Mouse (Mus musculus) thymus, postnatal 4 days (tissue): ENCODE results near the gene Gm20388.
A peak's percentile ranks its signal among the peaks of the same experiment; 100 is the strongest.
"Not testable (repeated sequence)": the region's sequence is repeated elsewhere in the genome, so short reads cannot be mapped to it uniquely, and the experiment has no call there.

ENCODE experiments used
- DNase-seq: peaks from one replicate; pipeline ENCODE4 v3.0.0; 2021

Gm20388 gene

DNA sequence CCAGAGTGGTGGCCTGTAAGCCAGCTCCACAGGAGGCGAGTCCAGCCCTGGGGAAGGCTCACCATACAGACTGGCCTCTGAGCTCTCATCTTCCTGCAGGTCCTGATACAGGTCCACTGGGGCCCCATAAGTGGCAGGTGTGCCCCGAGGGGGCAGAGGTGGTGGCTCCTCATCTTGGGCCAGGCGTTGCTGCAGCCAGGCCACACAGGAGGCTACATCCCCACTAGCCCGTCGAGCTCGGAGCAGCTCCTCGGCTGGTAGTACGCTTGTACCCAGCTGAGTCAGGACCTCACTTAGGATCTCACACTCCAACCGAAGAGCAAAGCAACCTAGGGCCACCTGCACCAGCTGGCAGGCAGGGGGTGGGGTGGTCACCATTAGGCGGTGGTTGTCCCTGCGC lies 3323.1 kb downstream of the Gm20388 start:
- DNase-seq, result no peak

- DNase-seq, result peak; percentile 33
Observed at GRCm38 (mm10) chr8:123234918-123235519, 3324.4 kb downstream of the Gm20388 start.

GRCm38 (mm10) chr8:123235520-123236497 lies 3325.2 kb downstream of the Gm20388 start, which contains the start of gene Spata2l:
Spata2l (minus strand) TSS chr8:123236233.
- peak; percentile 99 for DNase-seq

GRCm38 (mm10) chr8:123239398-123239797 lies 3328.8 kb downstream of the Gm20388 start:
- no peak for DNase-seq

DNA sequence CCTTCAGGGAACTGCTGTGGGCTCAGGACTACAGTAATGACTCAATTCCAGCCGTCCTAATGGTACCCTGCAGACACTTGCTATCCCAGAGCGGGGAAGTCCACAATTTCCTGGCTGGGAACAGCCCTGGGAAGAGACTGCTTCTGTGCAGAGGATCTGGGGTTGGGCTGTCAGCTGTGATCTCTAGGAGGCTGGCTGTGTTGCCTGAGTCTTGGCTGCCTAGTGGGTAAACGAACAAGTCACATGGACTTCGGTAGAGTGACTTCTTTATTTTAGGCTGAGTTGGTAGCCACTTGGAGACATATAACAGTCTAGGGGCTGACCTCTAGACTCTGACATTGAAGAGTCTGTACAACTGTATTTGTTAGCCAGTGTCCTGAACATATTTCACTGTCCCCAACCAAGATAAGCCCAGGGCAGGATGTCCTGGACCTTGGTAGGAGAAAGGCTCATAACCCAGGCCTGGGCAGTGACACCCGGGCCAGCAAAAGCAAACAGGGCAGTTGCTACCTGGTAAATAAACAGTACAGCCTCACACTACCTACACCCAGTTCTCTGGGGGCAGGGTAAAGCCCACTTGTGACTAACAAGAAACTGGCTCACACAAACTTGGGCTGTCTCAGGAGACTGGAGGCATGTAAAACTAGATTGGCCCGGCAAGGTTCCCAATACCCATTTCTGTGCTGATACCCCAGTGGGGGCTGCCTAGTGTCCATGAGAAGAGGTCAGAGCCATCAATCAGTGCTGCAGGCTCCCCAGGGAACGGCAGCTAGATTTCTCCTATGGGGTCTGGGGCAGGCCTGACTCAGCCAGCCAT lies 3331.7 kb downstream of the Gm20388 start:
- no peak for DNase-seq

DNA sequence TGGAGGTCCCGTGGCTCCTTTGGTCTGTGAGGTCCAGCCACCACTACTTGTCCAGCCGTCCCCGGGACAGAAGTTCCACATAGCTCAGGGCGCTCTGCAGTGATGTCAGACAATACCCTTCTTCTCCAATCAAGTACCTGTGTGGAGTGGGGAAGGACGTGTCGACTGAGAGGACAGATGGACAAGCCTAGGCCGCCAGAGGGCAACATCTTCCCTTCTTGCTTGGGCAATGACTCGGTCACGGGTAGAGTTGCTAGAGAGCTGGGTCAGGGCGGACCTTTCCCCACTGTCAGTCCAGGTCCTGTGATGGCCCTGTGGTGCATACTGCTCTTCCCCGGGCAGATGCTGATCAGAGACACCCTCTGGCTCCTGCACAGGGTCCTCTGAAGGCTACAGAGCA lies 3332.4 kb downstream of the Gm20388 start:
- DNase-seq, result no peak

DNA sequence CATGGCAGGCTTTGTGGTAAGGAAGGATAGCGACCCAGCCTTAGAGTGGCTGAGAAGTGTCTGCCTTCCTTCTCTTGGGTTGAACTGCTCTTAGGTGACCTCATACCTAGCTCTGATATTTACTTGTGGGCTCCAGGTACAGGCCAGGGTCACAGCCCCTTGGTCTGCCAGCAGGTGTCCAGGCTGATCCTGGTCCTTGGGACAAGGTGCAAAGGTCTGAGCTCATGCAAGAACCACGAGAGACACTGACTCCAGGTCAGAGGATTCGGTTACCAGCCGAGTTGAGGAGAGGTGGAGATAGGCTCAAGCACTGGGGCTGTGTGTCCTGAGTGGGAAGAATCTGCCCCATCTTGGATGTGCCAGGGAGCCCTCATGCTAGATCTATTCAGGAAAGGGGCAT lies 3333.7 kb downstream of the Gm20388 start:
- no peak for DNase-seq

- DNase-seq, result no peak
Observed at GRCm38 (mm10) chr8:123245543-123245942, 3334.9 kb downstream of the Gm20388 start.

- no peak for DNase-seq
Observed at GRCm38 (mm10) chr8:123247748-123248147, 3337.1 kb downstream of the Gm20388 start.

DNA sequence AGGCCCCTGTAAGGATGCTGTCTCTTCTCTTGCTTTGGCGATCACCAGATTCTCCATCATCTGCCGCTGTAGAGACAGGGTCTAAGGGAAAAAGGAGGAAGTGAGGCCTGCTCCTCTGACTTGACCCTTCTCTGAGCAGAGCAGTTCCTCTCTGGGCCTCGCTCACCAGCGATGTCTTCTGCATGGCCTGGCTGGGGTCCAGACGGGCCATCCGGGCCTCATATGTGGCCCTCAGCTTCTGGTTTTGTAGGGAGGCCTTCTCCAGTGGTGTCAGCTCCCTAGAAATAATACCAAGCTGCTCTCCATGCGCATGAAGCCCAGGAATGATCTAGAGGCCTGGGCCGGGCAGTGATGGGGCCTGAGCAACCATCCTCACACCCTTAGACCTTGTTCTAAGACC lies 3338.0 kb downstream of the Gm20388 start:
- no peak for DNase-seq

DNA sequence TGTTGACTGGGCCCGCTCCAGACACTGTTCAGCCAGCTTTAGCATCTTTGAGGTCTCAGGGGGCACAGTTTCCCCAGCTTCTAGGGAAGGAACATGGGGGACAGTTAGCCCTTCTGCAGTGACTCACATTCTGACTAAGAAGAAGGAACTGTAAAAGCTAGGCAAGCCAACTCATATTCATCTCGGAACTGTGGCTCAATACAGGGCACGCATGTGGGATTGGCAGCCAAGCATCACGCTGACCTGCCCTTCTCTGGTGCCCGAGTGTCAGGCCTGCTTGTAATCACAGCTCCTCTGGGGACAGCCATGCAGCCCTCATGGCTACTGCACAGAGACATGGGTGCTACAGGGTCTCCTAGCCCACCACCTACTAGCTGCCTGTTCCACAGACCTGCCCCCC lies 3340.3 kb downstream of the Gm20388 start:
- no peak for DNase-seq

GRCm38 (mm10) chr8:123252925-123253324 lies 3342.3 kb downstream of the Gm20388 start:
- no peak for DNase-seq

DNA sequence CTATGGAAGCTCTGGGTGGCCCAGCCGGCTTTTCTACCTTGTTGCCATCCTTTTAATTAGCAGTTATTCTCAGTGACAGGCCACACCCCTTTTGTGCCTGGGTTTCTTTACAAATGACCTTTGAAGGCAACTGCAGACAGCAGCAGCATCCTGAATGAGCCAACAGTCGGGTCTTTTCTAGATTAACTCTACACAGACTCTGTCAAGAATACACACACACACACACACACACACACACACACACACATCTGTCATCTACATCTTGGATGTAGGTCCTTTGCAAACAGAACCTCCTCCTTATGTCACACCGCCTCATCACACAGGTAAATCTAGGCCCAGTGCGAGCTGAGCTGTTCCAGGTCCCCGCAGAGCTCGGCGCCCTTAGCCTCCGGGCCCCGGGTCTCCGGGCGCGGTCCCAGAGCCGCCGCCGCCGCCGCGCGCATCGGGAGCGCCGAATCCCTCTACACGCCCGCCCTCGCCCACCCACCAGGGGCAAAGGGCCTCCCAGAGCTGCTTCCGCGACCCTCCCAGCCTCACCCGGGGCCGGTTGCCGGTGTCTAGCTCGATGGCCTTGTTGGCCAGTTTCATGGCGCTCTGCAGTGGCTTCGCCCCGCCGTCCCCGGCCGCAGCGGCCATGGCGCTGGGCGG lies 3342.9 kb downstream of the Gm20388 start:
- no peak for DNase-seq

DNA sequence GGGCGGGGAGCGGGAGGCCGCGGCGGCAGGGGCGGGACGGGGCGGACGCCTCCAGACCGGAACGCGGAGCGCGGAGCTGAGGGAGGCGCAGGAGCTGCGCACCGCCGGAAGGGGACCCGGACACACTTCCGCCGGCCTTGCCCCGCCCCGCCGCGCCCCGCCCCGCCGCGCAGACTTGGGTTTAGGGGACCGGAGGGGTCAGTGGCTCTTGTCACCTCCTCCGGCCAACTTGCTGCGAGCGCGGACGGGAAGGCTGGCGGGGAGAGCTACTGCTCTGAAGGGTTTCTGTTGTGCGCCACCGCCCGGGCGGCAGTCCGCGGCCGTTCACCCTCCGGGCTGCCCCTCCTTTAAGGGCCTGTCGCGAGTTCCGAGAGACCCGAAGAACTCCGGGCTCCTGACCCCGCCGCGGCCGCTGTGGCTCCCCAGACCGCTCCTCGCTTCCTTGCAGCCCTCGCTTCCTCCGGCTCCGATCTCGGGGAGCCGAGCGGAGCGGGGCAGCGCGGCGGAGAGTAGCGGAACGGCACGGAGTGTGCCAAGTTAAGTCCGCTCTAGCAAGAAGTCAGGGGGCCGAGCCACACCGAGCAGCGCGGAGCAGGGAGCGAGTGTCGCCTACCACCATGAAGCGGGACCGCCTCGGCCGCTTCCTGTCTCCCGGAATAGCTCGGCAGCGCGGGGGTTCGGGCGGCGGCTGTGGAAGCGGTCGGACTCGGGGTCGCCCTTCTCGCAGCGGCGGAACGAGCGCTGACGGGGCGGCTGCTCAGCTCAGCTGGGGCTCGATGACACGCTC lies 3343.7 kb downstream of the Gm20388 start, which contains the start of the genes Zfp276 and Vps9d1:
Zfp276 (plus strand) TSS at position 97 of the 787 bp plus-strand sequence.
Vps9d1 (minus strand) TSS at position 250 of the 787 bp plus-strand sequence.
- DNase-seq, result peak; percentile 93

GRCm38 (mm10) chr8:123255170-123255569 lies 3344.5 kb downstream of the Gm20388 start:
- no peak for DNase-seq

- no peak for DNase-seq
Observed at GRCm38 (mm10) chr8:123257114-123257513, 3346.5 kb downstream of the Gm20388 start.

- DNase-seq, result not testable (repeated sequence)
Observed at GRCm38 (mm10) chr8:123257593-123257992, 3347.0 kb downstream of the Gm20388 start.

- no peak for DNase-seq
Observed at GRCm38 (mm10) chr8:123267926-123268656, 3357.4 kb downstream of the Gm20388 start.

- no peak for DNase-seq
Observed at GRCm38 (mm10) chr8:123271147-123271546, 3360.5 kb downstream of the Gm20388 start.

DNA sequence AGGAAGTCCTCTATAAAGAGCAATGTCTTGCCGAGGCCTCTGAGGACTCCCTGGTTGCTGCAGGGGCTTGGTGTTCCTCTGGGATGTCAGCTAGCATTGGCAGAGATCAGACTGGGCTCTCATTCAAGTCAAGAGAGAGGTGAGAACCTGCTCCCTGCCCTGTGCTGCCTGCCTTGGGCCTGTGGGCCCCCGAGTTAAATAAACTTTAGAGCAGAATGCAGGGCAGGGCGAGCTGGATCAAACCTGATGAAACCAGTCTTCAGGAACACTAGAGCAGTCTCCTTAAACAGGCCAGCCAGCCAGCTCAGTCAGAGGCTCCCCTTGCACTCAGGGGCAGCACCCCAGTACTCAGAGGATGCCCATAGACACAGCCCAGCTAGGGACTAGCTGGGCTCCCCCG lies 3361.3 kb downstream of the Gm20388 start:
- DNase-seq, result no peak

- DNase-seq, result no peak
Observed at GRCm38 (mm10) chr8:123274447-123274846, 3363.8 kb downstream of the Gm20388 start.
